Mouse (Mus musculus): Measurements from ENCODE around the gene Camta1. TPM values are rescaled to one million over a fixed set of nuclear protein-coding genes. Genes with fewer than 3 reads are reported as not detected.
A peak's percentile ranks its signal among the peaks of the same experiment; 100 is the strongest.

Gene Camta1
- total RNA-seq, 1 experiment from 2014 or later, result 40.1 TPM

- no peak for DNase-seq
Observed at GRCm38 (mm10) chr4:151519011-151519410, 342.7 kb downstream of the Camta1 start.

DNA sequence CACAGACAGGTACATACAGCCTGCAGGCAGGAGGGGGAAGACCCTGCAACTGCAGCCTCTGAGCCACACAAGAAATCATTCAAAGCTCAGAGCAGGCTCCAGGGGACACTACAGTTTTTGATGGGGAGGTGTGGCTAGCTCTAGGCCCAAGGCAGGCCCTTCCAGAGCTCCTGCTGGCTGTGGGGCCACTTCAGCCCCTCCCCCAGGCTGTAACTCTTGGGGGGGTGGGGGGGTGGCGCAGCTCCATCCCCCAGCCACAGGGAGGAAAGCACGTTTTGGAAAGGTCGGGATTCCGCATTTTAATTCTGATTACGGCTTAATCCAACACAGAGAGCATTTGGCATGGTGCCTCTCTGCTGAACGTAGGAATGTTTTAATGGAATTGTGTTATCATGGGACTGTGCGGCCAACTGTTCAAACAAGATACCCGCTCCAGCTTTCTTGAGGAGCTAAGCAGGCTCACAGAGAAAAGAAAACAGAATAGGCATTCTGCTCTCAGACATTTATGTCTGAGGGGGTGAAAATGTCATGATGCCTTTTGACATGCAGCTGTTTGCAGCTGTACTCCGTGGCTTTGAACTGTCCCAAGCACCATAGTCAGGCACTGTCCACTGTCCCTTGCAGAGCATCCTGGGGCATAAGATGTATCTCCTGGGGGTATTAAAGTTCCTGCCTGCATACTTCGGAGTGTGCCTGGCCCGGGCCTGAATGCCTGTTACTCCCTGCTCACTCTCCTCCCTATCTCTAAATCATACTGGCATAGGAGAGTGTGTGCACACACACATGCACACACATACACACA is 344.5 kb downstream of the Camta1 start:
- DNase-seq, result peak; percentile 12

GRCm38 (mm10) chr4:151515316-151515715 is 346.4 kb downstream of the Camta1 start:
- DNase-seq, result no peak

DNA sequence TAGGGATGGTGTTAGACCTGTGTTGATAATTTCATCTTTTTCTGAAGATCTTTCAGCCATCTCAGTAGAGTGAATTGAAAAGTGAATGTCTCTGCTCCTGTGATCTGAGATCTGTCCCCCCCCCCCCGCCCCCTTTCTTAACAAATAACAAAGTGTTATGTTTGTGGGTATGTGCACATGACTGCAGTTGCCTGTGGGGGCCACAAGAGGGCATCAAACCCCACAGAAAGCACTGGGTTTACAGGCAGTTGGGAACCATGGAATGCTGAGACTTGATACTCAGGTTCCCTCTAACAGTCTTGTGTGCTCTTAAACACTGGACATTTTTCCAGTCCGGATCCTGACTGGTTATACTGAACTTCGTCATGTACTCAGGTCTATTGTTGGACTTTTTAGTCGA is 350.6 kb downstream of the Camta1 start:
- DNase-seq, result no peak

DNA sequence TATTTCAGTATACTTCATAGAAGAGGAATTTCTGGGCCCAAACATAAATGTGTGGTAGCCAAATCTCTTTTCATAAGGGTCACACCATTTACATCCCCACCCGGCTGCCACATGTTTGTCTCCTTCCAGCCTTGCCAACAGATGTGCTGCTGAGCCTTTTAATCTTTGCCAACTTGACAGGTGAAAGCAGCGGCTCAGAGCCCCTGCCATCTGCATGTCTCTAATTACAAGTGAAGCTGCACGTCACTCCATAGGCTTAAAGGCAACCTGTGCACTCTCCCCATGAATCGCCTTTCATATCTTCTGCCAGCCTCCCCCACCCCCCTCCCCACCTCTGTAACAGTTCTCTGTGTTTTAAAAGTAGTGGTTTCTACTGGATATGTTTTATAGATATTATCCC is 351.3 kb downstream of the Camta1 start:
- DNase-seq, result no peak

- no peak for DNase-seq
Observed at GRCm38 (mm10) chr4:151506701-151507100, 355.0 kb downstream of the Camta1 start.

DNA sequence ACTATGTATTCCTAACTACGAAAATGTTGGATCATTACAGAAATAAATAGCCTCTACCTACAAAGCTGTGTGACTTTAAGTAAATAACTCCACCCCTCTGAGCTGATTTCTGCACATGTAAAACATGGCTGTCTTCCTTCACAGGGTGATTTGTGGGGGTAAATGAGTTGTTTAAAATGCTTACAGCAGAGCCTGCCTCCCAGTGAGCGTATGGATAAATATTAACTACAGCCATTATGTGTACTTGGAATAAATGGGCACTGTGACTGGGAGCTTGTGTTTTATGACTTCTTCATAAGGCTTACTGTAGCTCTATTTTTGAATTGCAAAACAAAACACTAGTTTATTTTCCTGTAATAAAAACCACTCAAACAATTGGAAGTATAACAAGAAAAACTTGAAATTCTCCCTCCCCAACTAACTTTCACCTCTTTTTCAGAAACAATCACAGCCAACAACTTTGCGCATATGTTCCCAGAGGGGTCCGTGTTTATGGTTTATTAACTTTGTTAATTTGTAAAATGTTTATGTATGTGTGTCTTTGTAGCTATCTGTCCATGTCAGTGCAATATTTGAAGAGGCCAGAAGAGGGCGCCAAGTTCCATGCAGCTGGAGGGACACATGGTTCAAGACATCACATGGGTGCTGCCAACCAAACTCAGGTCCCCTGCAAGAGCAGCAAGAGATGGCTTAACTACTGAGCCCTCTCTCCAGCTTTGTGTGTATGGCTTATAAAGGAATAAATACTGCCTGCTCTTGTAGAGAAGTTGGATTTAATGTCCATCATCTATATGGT is 363.0 kb downstream of the Camta1 start:
- no peak for DNase-seq

DNA sequence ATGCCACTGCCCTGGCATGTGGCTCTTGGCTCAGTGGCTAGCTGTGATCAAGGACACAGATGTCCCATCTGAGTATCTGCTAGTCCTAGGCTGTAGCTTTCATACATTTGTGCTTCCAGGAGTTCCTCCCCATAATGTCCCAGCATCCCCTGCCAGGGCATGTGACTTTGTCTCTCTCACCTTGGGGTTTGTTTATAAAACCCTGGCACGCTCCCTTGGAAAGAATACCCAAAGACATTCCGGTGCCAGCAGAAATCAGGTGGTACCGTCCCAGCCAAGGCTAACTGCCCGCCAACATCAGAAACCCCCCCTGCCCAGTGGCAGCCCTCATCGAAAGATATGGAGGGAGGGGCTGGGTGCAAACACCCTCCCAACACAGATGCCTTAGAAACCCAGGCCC is 365.1 kb downstream of the Camta1 start:
- peak; percentile 27 for DNase-seq

- DNase-seq, result no peak
Observed at GRCm38 (mm10) chr4:151495276-151495882, 366.3 kb downstream of the Camta1 start.

DNA sequence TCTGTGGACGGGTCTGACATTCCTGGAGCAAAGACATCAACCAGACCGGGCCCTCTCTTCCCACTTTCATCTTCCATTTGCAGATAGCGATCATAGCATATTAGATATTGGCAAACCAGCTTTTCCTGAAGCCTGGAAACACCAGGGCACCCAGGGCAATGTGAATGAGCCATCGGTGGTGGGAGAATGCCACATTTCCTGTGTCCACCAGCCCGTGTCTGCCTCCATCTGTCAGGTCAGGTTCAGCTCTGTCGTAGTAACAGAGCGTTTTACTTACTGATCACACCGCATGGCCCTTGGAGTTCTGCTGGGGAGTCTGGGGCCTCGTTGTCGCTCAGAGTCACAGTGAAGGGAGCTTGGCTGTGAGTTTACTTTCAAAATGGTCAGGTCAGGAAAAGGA is 368.9 kb downstream of the Camta1 start:
- no peak for DNase-seq

GRCm38 (mm10) chr4:151483977-151484313 is 377.7 kb downstream of the Camta1 start:
- DNase-seq, result no peak

- DNase-seq, result peak; percentile 69
Observed at GRCm38 (mm10) chr4:151483299-151483976, 378.2 kb downstream of the Camta1 start.

GRCm38 (mm10) chr4:151480928-151481327 is 380.7 kb downstream of the Camta1 start:
- DNase-seq, result no peak

- no peak for DNase-seq
Observed at GRCm38 (mm10) chr4:151477950-151478349, 383.7 kb downstream of the Camta1 start.

DNA sequence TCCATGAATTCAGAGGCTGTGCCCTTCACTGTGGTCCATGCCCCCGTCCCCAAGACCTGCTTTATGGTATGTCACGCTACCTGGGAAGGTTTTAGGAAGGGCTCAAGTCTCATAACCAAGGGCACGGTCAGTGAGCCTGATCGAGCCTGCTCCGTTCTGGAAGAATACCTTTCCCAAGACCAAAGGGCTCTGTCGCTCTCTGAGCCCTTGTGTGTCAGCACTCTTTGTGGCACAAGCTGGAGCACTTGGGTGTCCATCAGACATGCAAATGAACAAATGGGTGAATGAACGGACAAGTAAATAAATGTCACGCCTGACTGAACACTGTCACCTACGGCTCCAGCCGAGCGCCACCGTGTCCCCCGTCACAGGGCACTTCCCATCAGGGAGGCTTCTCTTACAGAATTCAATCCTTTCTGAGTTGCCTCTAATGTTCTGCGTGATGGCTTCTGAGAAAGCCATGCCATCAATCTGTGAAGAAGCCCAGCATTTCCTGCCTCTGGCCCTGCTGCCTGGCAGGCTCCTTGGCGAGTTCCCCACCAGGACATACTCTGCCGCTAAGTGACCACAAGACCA is 386.7 kb downstream of the Camta1 start:
- no peak for DNase-seq

DNA sequence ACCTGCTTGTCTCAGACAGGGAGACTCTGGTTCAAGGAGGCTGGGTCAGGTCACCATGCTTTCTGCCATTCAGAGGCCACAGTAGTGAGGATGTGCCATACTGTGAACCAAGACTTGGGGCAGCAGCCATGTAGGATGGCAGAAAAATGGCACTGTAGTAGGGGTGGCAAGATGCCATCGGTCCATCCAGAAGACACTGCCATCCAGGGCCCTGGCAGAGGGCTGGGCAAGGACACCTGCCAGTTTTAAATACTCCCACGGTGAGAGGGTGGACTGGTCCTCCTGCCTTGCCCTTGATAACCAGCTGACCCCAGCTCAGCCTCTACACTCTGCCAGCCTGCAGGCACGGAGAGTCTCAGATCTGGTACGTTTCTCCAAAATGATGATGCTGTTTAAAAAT is 389.8 kb downstream of the Camta1 start:
- DNase-seq, result no peak

GRCm38 (mm10) chr4:151468381-151468780 is 393.3 kb downstream of the Camta1 start:
- no peak for DNase-seq

GRCm38 (mm10) chr4:151458686-151459085 is 403.0 kb downstream of the Camta1 start:
- no peak for DNase-seq

DNA sequence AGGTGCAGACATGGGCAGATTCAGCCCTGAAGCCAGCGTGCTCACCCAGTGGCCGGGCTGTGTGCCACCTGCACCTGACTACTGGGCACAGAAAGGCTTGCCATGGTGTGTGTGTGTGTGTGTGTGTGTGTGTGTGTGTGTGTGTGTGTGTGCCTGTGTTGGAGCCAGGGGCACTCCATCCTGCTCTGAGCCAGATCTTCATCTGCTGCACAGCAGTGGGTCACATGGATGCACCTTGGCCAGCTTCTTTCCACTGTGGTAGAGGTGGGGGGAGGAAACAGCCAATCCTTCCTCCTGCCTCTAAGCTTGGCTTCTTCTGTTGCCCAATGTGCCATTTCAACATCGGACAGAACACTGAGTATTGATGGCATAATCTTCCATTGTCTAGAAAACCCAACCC is 407.1 kb downstream of the Camta1 start:
- DNase-seq, result peak; percentile 22

DNA sequence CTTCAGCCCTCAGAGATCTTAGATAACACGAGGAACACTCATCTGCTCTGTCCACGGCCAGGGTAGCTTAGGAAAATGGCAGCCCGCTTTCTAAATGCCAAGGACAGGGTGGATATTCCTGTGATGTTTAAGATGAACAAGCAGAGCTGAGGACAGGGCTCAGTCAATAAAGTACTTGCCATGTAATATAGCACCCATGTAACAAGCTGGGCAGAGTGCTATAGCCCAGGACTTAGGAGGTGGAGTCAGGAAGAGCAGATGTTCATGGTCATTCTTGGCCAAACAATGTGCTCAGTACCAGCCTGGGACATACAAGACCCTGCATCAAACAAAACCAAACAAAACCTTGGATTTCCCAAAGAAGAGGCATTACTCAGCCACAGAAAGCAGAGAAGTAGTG is 407.6 kb downstream of the Camta1 start:
- DNase-seq, result no peak

DNA sequence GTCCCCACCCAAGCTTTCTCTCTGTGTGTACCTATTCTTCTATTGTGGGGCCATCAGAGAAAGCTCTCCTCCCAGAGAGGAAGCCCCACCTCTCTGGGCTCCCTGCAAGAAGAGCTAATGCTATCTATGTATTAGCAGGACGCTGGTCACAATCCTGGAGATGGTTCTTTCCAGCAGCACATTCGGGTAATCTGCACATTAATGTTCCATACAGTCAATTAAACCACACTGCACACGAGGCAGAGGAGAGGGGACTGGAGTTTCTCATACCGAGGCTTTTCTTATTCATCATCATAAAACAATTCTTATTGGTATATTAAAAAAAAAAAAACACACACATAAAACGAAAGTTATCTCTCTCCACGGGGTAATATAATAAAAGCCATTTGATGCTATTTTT is 409.8 kb downstream of the Camta1 start:
- DNase-seq, result no peak

GRCm38 (mm10) chr4:151449981-151450380 is 411.7 kb downstream of the Camta1 start:
- DNase-seq, result no peak

Data from adrenal gland, postnatal 14 days (tissue).